Mouse (Mus musculus): ENCODE measurements around the gene Setd1b. TPM values are rescaled to one million over a fixed set of nuclear protein-coding genes. Genes with fewer than 3 reads are reported as not detected.

Gene Setd1b
- polyA plus RNA-seq, 1 experiment, result 5.4 TPM

Other genes with a start within 250 kb of the Setd1b start
- 6.3 and 6.5 TPM in 2 replicates for gene Kdm2b, start 152.4 kb upstream of the Setd1b start, polyA plus RNA-seq (2012; ENCODE audit: insufficient read depth, insufficient read length, missing spikeins)
- 6.9 and 7.6 TPM in 2 replicates for gene Orai1, start 127.1 kb upstream of the Setd1b start, polyA plus RNA-seq (2012; ENCODE audit: insufficient read depth, insufficient read length, missing spikeins)
- gene Morn3, start 95.2 kb upstream of the Setd1b start, polyA plus RNA-seq (2012; ENCODE audit: insufficient read depth, insufficient read length, missing spikeins), result not detected in 2 replicates
- gene Tmem120b, start 73.8 kb upstream of the Setd1b start, polyA plus RNA-seq (2012; ENCODE audit: insufficient read depth, insufficient read length, missing spikeins), result 91.8 and 116 TPM in 2 replicates
- gene Rhof, start 9.5 kb upstream of the Setd1b start, polyA plus RNA-seq (2012; ENCODE audit: insufficient read depth, insufficient read length, missing spikeins), result 0.48 and 0.67 TPM in 2 replicates
- 18.4 and 19.5 TPM in 2 replicates for gene Psmd9, start 27.2 kb downstream of the Setd1b start, polyA plus RNA-seq (2012; ENCODE audit: insufficient read depth, insufficient read length, missing spikeins)
- gene Hpd, start 40.5 kb downstream of the Setd1b start, polyA plus RNA-seq (2012; ENCODE audit: insufficient read depth, insufficient read length, missing spikeins), result 1.7 TPM in 2 replicates
- 0.24 and 0.54 TPM in 2 replicates for gene Wdr66, start 109.9 kb downstream of the Setd1b start, polyA plus RNA-seq (2012; ENCODE audit: insufficient read depth, insufficient read length, missing spikeins)
- 9.7 and 9.8 TPM in 2 replicates for gene Bcl7a, start 201.6 kb downstream of the Setd1b start, polyA plus RNA-seq (2012; ENCODE audit: insufficient read depth, insufficient read length, missing spikeins)